Comparison of ENCODE assay signal across 9 mouse cellular contexts in genomic region chr16:37789015-37789381, GRCm38 (mm10). TPM values are rescaled to one million over a fixed set of nuclear protein-coding genes. Genes with fewer than 3 reads are reported as not detected.
DNase-seq lines count a peak whose midpoint lies in the region; ATAC-seq and TF ChIP-seq lines count a peak whose summit lies in the region.
"Had no signal": no experiment of that assay in that cellular context is flagged by ENCODE, and none has a peak within 500 bp of the region (broad histone marks: within the 10 kb centered on the region; RNA-seq: fewer than 3 reads in every experiment).

No protein-coding gene starts in this region.

- no peak overlapping the region for H3K9ac ChIP-seq in liver, embryonic 11.5 days (ENCODE audit: low read depth, low read length)
- H3K9ac ChIP-seq in liver, postnatal 0 days (replicated peaks), result no peak overlapping the region
- no peak overlapping the region for H3K9ac ChIP-seq in intestine, embryonic 15.5 days
- no peak overlapping the region for H3K9ac ChIP-seq in neural tube, embryonic 15.5 days (replicated peaks)
- H3K9ac ChIP-seq: liver, embryonic 14.5 days had no signal

- TF ChIP-seq CTCF in liver, postnatal 0 days (IDR thresholded peaks at IDR 0.05; ENCODE audit: low read depth), result no peak

- no peaks in the 10 kb centered on the region for H3K36me3 ChIP-seq in liver, embryonic 11.5 days (ENCODE audit: control insufficient read depth, insufficient read depth, low read length)
- no peaks in the 10 kb centered on the region for H3K36me3 ChIP-seq in liver, postnatal 0 days (replicated peaks; ENCODE audit: insufficient read depth, low read length)
- no peaks in the 10 kb centered on the region for H3K36me3 ChIP-seq in intestine, embryonic 15.5 days
- H3K36me3 ChIP-seq in neural tube, embryonic 15.5 days, result no peaks in the 10 kb centered on the region

- H3K4me3 ChIP-seq in liver, embryonic 11.5 days (ENCODE audit: low read depth, low read length), result no peak overlapping the region
- H3K4me3 ChIP-seq in liver, postnatal 0 days (ENCODE audit: low read depth, low read length), result no peak overlapping the region
- H3K4me3 ChIP-seq in intestine, embryonic 15.5 days (replicated peaks), result no peak overlapping the region
- H3K4me3 ChIP-seq in neural tube, embryonic 15.5 days (replicated peaks), result no peak overlapping the region

- intact Hi-C loops in gastrocnemius, postnatal 14 days (cut with DNase I; ENCODE audit: low total_unique reads), result no loop called here

- no peak overlapping the region for H3K4me2 ChIP-seq in liver, embryonic 11.5 days
- no peak overlapping the region for H3K4me2 ChIP-seq in liver, postnatal 0 days (ENCODE audit: low read depth, low read length)
- H3K4me2 ChIP-seq in intestine, embryonic 15.5 days (replicated peaks), result peak overlapping the region; percentile 37; the same call in 1 of the 2 replicates
- H3K4me2 ChIP-seq in neural tube, embryonic 15.5 days, result no peak overlapping the region

- TF ChIP-seq EP300 in liver, postnatal 0 days (IDR thresholded peaks at IDR 0.05; ENCODE audit: low read depth), result no peak

- H3K27me3 ChIP-seq in liver, embryonic 11.5 days (replicated peaks; ENCODE audit: control insufficient read depth, insufficient read depth, low read length), result no peaks in the 10 kb centered on the region
- no peaks in the 10 kb centered on the region for H3K27me3 ChIP-seq in liver, postnatal 0 days (ENCODE audit: insufficient read depth, low read length)
- no peaks in the 10 kb centered on the region for H3K27me3 ChIP-seq in intestine, embryonic 15.5 days (replicated peaks)
- no peaks in the 10 kb centered on the region for H3K27me3 ChIP-seq in neural tube, embryonic 15.5 days (replicated peaks)

- no peaks in the 10 kb centered on the region for H3K9me3 ChIP-seq in liver, embryonic 11.5 days (ENCODE audit: control insufficient read depth, low read length)
- H3K9me3 ChIP-seq in liver, postnatal 0 days (ENCODE audit: low read length), result no peaks in the 10 kb centered on the region
- H3K9me3 ChIP-seq in intestine, embryonic 15.5 days, result no peaks in the 10 kb centered on the region
- H3K9me3 ChIP-seq in neural tube, embryonic 15.5 days (replicated peaks), result no peaks in the 10 kb centered on the region

- peak overlapping the region; percentile 72 for H3K27ac ChIP-seq in liver, embryonic 11.5 days (ENCODE audit: low read depth, low read length)
- H3K27ac ChIP-seq in liver, postnatal 0 days (ENCODE audit: low read depth), result no peak overlapping the region
- H3K27ac ChIP-seq in intestine, embryonic 15.5 days, result peak overlapping the region; percentile 91
- H3K27ac ChIP-seq in neural tube, embryonic 15.5 days (replicated peaks), result peak overlapping the region; percentile 74
- H3K27ac ChIP-seq: liver, embryonic 14.5 days had no signal

- 84% methylated on average over 6 of the region's 6 CpGs for WGBS in liver, embryonic 11.5 days
- 77% methylated on average over 6 of the region's 6 CpGs for WGBS in liver, postnatal 0 days (ENCODE audit: insufficient replicate concordance)
- 58% methylated on average over 6 of the region's 6 CpGs for WGBS in intestine, embryonic 15.5 days
- WGBS in neural tube, embryonic 15.5 days, result 53% methylated on average over 6 of the region's 6 CpGs

- DNase-seq in liver, embryonic 11.5 days (ENCODE audit: low spot score), result no peak
- DNase-seq in liver, postnatal 0 days, result no peak
- DNase-seq in gastrocnemius, postnatal 14 days, result peak; percentile 51
- DNase-seq in frontal cortex, postnatal 10 days (ENCODE audit: low spot score in 2 of 2), result no peak
- DNase-seq in urinary bladder, adult 2 months (ENCODE audit: low spot score), result no peak
- DNase-seq in right cerebral cortex, postnatal 25 days, result no peak

- H3K4me1 ChIP-seq in liver, embryonic 11.5 days (replicated peaks; ENCODE audit: control insufficient read depth, insufficient read depth, low read length), result peaks cover 19% of the 10 kb centered on the region
- no peaks in the 10 kb centered on the region for H3K4me1 ChIP-seq in liver, postnatal 0 days (ENCODE audit: insufficient read depth)
- peaks cover 39% of the 10 kb centered on the region for H3K4me1 ChIP-seq in intestine, embryonic 15.5 days (replicated peaks)
- H3K4me1 ChIP-seq in neural tube, embryonic 15.5 days, result peaks cover 64% of the 10 kb centered on the region

- no peak for ATAC-seq in liver, embryonic 11.5 days (replicated peaks; ENCODE audit: low FRiP score)
- no peak for ATAC-seq in liver, postnatal 0 days
- peak; percentile 31; the same call in 1 of the 2 replicates for ATAC-seq in intestine, embryonic 15.5 days
- ATAC-seq in neural tube, embryonic 15.5 days (ENCODE audit: low FRiP score), result no peak

RNA-seq across cellular contexts. Expression of gene Fstl1, which starts 12.3 kb away (rescaled TPM):
- polyA plus RNA-seq in liver, embryonic 11.5 days (2014; fragmentation: Nextera tagmentation; extraction: Ambion mirVana), result 107 and 118 TPM in 2 replicates
- polyA plus RNA-seq in liver, postnatal 0 days (2015; fragmentation: Nextera tagmentation; extraction: Ambion mirVana), result 14.9 and 15.5 TPM in 2 replicates
- 100 to 1,000 TPM; 209 to 290 TPM for total RNA-seq in gastrocnemius, postnatal 14 days (2021)
- 232 and 269 TPM in 2 replicates for polyA plus RNA-seq in intestine, embryonic 15.5 days (2015; fragmentation: Nextera tagmentation; extraction: Ambion mirVana)
- polyA plus RNA-seq in neural tube, embryonic 15.5 days (2015; fragmentation: Nextera tagmentation; extraction: Ambion mirVana), result 123 and 145 TPM in 2 replicates
- 246 and 266 TPM in 2 replicates for polyA plus RNA-seq in urinary bladder, adult 2 months (2012; rRNA removed)
